Mouse (Mus musculus) kidney, adult 2 months (tissue): Measurements from ENCODE around the gene Cacna1c. TPM values are rescaled to one million over a fixed set of nuclear protein-coding genes. Genes with fewer than 3 reads are reported as not detected.

ENCODE experiments used
- DNase-seq: peaks from one replicate; pipeline ENCODE4 v3.0.0; 2021
- H3K27ac ChIP-seq: fragments of 200-500 bp; 2 replicates; pipeline ENCODE4 v1.5.1; 2012; ENCODE audit warnings: low read depth, low read length, control low read depth, inconsistent platforms; ENCODE audit not compliant: insufficient read depth
- H3K27me3 ChIP-seq: fragments of 200-500 bp; replicated peaks from 2 replicates; pipeline ENCODE4 v1.6.1; 2012; ENCODE audit warnings: mild to moderate bottlenecking, moderate library complexity, low read length, inconsistent platforms; ENCODE audit not compliant: control insufficient read depth, insufficient read depth
- H3K36me3 ChIP-seq: fragments of 200-500 bp; 2 replicates; pipeline ENCODE4 v1.6.1; 2012; ENCODE audit warnings: mild to moderate bottlenecking, moderate library complexity, low read length, inconsistent platforms; ENCODE audit not compliant: control insufficient read depth, insufficient read depth
- H3K4me1 ChIP-seq: fragments of 200-500 bp; 2 replicates; pipeline ENCODE4 v1.6.1; 2011; ENCODE audit warnings: low read length; ENCODE audit not compliant: control insufficient read depth, insufficient read depth
- H3K4me3 ChIP-seq: fragments of 200-500 bp; 2 replicates; pipeline ENCODE4 v1.5.1; 2011; ENCODE audit warnings: mild to moderate bottlenecking, low read depth, low read length, control low read depth; ENCODE audit not compliant: insufficient read depth
- CTCF ChIP-seq: fragments of 200-500 bp; conservative IDR thresholded peaks from 2 replicates; pipeline ENCODE4 v1.5.1; 2011; ENCODE audit warnings: low read depth, mild to moderate bottlenecking, control low read depth, low read length, moderate library complexity, mixed read lengths; ENCODE audit not compliant: insufficient read depth, insufficient read length
- POLR2A ChIP-seq: fragments of 200-500 bp; IDR thresholded peaks from one replicate; pipeline ENCODE4 v1.6.1; 2011; ENCODE audit warnings: low read depth, low read length, control low read depth
- WGBS: fragments of 180-500 bp; shearing (Covaris S2); methylation state at CpG from one replicate; pipeline ENCODE4 v1.1.7; 2018; 5-methylcytosine and 5-hydroxymethylcytosine counted together
- polyA plus RNA-seq: library from polyadenylated mRNA; depleted of rRNA; stranded (reverse); fragments of >200 nt; gene quantifications from 2 replicates; pipeline ENCODE4 v1.2.3, GENCODE M21; 2012

Gene Cacna1c
- polyA plus RNA-seq, 1 experiment = 0.99 TPM

DNA sequence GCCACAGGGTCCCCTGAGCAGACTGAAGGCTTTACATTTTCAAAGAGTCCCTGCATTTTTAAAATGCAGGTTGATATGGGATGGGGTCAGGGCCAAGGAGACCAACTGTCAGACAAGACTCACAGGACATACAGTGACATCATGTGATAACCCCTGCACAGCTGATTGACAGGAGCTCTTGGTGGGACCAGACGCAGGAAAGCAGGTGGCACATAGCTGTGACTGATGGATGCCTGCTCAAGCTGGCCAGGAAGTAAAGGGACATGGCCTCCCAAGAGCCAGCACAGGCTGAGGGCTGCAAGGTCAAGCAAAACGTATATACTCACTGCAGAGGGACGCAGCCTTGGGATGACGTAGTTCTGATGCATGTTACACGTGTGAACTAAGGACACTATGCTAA lies 39.2 kb upstream of the Cacna1c start:
- no peak for DNase-seq
- H3K27ac ChIP-seq = no peak overlapping the region
- no peaks in the 10 kb centered on the region for H3K27me3 ChIP-seq
- H3K36me3 ChIP-seq = no peaks in the 10 kb centered on the region
- H3K4me1 ChIP-seq = no peaks in the 10 kb centered on the region
- no peak overlapping the region for H3K4me3 ChIP-seq
- TF ChIP-seq POLR2A = no peak
- 66% methylated on average over 5 of the region's 5 CpGs for WGBS

DNA sequence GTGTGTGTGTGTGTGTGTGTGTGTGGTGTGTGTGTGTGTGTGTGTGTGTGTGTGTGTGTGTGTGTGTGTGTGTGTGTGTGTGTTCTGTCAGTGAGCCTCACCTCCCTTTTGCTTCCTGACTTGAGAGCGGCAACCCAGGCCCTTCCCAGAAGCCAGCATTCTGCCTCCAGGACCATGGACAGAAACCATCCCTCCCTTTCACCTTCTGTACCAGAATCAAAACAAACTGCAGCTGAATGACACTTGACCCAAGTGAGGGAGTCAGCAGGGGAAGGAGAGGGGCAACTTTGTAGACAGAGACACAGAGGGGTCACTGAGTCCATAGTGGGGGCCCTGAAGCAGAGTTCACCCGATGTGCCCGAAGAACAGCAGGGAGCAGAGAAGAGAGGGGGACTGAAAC lies 36.8 kb upstream of the Cacna1c start:
- Histone ChIP-seq H3K27me3 (no peaks in the 10 kb centered on the region), H3K36me3 (no peaks in the 10 kb centered on the region), H3K4me3 (no peak overlapping the region), H3K4me1 (no peaks in the 10 kb centered on the region), H3K27ac (no peak overlapping the region)
- TF ChIP-seq POLR2A = no peak
- no peak for TF ChIP-seq CTCF
- no peak for DNase-seq
- WGBS = 10% methylated on average over 3 of the region's 3 CpGs

DNA sequence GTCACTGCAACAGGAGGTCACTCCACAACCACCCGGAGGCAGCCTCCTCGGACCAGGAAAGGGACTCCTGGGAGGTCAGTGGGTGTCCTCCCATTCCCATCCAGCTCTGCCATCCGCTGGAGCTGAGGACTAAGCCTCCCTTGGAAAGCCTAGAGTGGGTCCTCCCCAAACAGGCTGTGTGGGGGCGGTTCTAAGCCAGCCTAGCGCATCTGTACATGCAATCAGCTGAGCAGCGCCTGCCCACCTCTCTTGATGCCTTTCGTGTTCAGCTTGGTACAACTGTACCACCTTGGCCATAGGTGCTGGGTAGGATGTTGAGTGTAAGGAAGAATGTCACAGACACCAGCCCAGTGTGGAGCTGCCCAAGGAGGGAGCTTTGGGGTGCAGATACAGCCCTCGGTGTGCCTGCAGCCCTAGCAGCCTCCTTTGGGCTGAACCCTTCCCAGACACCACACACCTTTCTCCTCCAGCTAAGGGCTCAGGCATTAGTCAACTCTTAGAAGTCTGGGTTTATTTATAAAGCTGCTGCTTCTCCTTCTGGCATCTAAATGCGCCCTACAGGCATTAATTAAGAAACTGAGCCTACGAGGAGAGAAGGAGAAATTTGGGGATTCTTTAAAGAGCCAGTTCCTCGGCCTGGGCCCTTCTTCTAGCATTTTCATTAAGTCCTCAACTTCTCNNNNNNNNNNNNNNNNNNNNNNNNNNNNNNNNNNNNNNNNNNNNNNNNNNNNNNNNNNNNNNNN lies 32.8 kb upstream of the Cacna1c start:
- WGBS = 72% methylated on average over 11 of the region's 11 CpGs

DNA sequence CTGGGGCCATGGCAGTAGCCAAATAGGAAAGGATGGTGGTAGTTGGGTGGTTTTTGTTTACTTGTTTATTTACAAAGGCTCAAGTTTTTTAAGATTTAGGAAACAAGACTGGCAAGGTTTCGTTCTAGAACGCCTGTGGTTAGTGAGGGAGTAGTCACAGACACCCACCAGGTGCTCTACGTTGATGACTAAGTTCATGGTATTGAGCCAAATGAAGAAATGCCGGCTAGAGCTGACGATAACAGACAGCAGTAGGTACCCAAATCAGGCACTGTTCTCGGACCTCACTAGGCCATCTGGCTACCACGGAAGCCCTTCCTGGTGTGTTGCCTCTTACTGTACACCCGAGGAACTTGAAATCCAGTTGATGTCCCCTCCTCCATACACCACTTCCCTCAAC lies 30.8 kb upstream of the Cacna1c start:
- H3K27ac ChIP-seq = no peak overlapping the region
- no peak for DNase-seq
- H3K27me3 ChIP-seq = no peaks in the 10 kb centered on the region
- no peaks in the 10 kb centered on the region for H3K36me3 ChIP-seq
- WGBS = 89% methylated on average over 8 of the region's 8 CpGs
- TF ChIP-seq POLR2A = no peak
- TF ChIP-seq CTCF = no peak
- no peak overlapping the region for H3K4me3 ChIP-seq
- H3K4me1 ChIP-seq = no peaks in the 10 kb centered on the region

More for the DNA sequence above, 32.8 kb upstream of the Cacna1c start:
- Histone ChIP-seq H3K36me3 (no peaks in the 10 kb centered on the region), H3K27ac (no peak overlapping the region), H3K4me1 (no peaks in the 10 kb centered on the region), H3K27me3 (no peaks in the 10 kb centered on the region), H3K4me3 (no peak overlapping the region)
- no peak for DNase-seq
- TF ChIP-seq CTCF (no peak), POLR2A (no peak)

DNA sequence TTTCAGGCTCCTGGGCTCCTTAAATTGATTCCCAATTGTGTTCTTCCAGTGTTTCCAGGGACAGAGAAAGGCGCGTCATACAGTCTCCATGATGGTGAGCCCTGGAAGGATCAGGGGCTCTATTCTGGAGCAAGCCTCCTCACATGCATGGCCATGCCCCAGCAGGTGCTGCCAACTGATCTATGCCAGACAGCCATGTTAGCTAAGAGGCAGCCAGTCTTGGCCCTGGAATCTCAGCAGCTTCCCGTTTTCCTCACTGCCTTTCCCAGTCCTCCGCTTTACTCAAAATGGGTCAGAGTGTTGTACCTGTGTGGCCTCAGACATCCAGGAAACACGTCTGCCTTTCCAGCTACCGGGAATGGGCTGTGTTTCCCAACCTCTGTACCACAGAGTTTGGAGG lies 29.5 kb upstream of the Cacna1c start:
- no peak for TF ChIP-seq CTCF
- no peak for TF ChIP-seq POLR2A
- H3K4me1 ChIP-seq = no peaks in the 10 kb centered on the region
- WGBS = 85% methylated on average over 6 of the region's 6 CpGs
- DNase-seq = no peak
- H3K27me3 ChIP-seq = no peaks in the 10 kb centered on the region
- H3K27ac ChIP-seq = no peak overlapping the region
- no peak overlapping the region for H3K4me3 ChIP-seq
- no peaks in the 10 kb centered on the region; the same call in 1 of the 2 replicates for H3K36me3 ChIP-seq

DNA sequence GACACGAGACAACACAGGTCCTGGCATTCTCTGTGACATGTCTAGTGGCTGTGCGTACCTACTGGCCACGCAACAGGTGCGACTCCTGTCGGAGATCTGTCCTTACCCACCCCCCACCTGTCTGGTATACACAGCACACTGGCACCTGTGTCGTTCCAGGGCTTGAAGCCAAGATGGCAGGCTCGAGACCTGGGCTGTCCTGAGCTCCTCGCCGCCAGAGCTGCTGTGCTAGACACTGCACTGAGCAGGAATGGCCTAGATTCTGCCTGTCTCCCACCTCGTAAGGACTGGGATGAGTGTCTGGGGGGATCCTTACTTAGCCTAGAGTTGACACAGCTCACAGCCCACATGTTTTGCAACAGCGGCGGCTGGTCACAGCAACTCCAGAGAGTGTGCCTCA lies 29.0 kb upstream of the Cacna1c start:
- 73% methylated on average over 12 of the region's 12 CpGs for WGBS
- H3K4me3 ChIP-seq = no peak overlapping the region
- H3K4me1 ChIP-seq = no peaks in the 10 kb centered on the region
- no peak overlapping the region for H3K27ac ChIP-seq
- DNase-seq = no peak
- H3K27me3 ChIP-seq = no peaks in the 10 kb centered on the region
- TF ChIP-seq CTCF (no peak), POLR2A (no peak)
- H3K36me3 ChIP-seq = no peaks in the 10 kb centered on the region; the same call in 1 of the 2 replicates

DNA sequence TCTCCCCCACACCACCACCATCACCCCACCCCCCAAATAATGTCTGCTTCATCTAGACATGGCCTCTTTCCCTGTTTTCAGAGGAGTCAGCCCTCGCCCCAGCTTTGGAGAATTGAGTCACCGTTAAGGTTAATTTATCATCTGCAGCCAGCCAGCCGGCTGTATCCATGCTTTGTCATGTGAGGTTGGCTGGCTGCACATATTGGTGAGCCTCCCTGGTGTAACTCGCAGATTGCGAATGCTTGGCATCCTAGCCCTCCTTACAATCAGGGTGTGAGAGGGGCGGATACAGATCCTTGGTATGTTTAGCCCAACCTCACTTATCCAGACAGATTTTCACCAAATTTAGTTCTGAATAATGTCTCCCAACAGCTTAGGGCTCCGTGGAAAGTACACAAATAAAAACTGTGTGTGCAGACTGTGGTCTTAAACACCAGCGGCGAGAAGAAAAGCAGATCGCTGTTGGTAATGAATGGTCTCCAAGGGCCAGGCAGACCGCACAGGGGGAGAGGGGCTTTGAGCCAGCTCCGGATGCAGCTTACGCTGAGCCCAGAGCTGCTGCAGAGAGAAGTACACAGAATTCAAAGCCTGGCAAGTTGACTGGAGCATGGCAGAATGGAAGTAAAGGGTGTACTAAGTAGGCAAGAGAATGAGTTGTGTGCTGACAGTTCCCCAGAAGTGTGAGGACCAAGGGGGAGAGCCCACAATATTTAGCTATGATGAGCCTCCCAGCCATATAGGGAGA lies 28.4 kb upstream of the Cacna1c start:
- WGBS = 60% methylated on average over 13 of the region's 13 CpGs
- DNase-seq = no peak
- TF ChIP-seq CTCF = no peak
- TF ChIP-seq POLR2A = no peak

More for the DNA sequence above, 28.4 kb upstream of the Cacna1c start:
- Histone ChIP-seq H3K36me3 (no peaks in the 10 kb centered on the region; the same call in 1 of the 2 replicates), H3K27ac (no peak overlapping the region), H3K27me3 (no peaks in the 10 kb centered on the region), H3K4me1 (no peaks in the 10 kb centered on the region), H3K4me3 (no peak overlapping the region)
